Mouse (Mus musculus) limb, embryonic 14.5 days (tissue): ENCODE measurements at regions not wholly inside any gene's neighbourhood (a gene's known extent, or its start where the extent isn't known, plus 50 kb on each side); places are given as distances from the start of the nearest gene placed in this dataset.
A peak's percentile ranks its signal among the peaks of the same experiment; 100 is the strongest.

Experiments used
- ATAC-seq: fragments of 200-750 bp; cut with Nextera tagmentation; 2 replicates; pipeline ENCODE4 v1.8.0; 2017; ENCODE audit warnings: low read depth, moderate number of reproducible peaks, moderate TSS enrichment; ENCODE audit not compliant: low FRiP score
- DNase-seq: peaks from one replicate; pipeline ENCODE4 v3.0.0-alpha.2; 2015; ENCODE audit warnings: low spot score
- H3K27ac ChIP-seq: fragments of 300-500 bp; sonication (generic); replicated peaks from 2 replicates; pipeline ENCODE4 v1.5.1; 2014; ENCODE audit warnings: low read depth, mild to moderate bottlenecking, low read length, moderate library complexity, mixed read lengths
- H3K27me3 ChIP-seq: fragments of 300-500 bp; sonication (generic); 2 replicates; pipeline ENCODE4 v1.6.1; 2014; ENCODE audit warnings: low read length, mixed read lengths; ENCODE audit not compliant: control insufficient read depth, insufficient read depth
- H3K36me3 ChIP-seq: fragments of 300-500 bp; sonication (generic); 2 replicates; pipeline ENCODE4 v1.6.1; 2014; ENCODE audit warnings: mild to moderate bottlenecking, low read length, moderate library complexity, mixed read lengths; ENCODE audit not compliant: control insufficient read depth, insufficient read depth
- H3K4me1 ChIP-seq: fragments of 300-500 bp; sonication (generic); 2 replicates; pipeline ENCODE4 v1.6.1; 2014; ENCODE audit warnings: antibody characterized with exemption, low read length, mixed read lengths; ENCODE audit not compliant: control insufficient read depth, insufficient read depth
- H3K4me2 ChIP-seq: fragments of 300-500 bp; sonication (generic); replicated peaks from 2 replicates; pipeline ENCODE4 v1.6.1; 2014; ENCODE audit warnings: low read depth, mild to moderate bottlenecking, low read length, moderate library complexity; ENCODE audit not compliant: severe bottlenecking
- H3K4me3 ChIP-seq: fragments of 300-500 bp; sonication (generic); replicated peaks from 2 replicates; pipeline ENCODE4 v1.5.1; 2014; ENCODE audit warnings: low read length
- H3K9ac ChIP-seq: fragments of 300-500 bp; sonication (generic); 2 replicates; pipeline ENCODE4 v1.6.1; 2014; ENCODE audit warnings: mild to moderate bottlenecking, low read depth, low read length, moderate library complexity; ENCODE audit not compliant: severe bottlenecking
- H3K9me3 ChIP-seq: fragments of 300-500 bp; sonication (generic); 2 replicates; pipeline ENCODE4 v1.6.1; 2016; ENCODE audit warnings: low read length; ENCODE audit not compliant: control insufficient read depth
- POLR2A ChIP-seq: fragments of 200-500 bp; IDR thresholded peaks from 2 replicates; pipeline ENCODE4 v1.8.0; 2012; ENCODE audit warnings: inconsistent platforms, mild to moderate bottlenecking, moderate library complexity, borderline replicate concordance; ENCODE audit not compliant: insufficient read depth, insufficient read length; ENCODE audit errors: extremely low read depth
- WGBS: fragments of 180-500 bp; shearing (Covaris S2); extraction: QIAGEN DNeasy Blood & Tissue Kit; methylation state at CpG from one replicate; pipeline ENCODE4 v1.1.7; 2014; 5-methylcytosine and 5-hydroxymethylcytosine counted together

DNA sequence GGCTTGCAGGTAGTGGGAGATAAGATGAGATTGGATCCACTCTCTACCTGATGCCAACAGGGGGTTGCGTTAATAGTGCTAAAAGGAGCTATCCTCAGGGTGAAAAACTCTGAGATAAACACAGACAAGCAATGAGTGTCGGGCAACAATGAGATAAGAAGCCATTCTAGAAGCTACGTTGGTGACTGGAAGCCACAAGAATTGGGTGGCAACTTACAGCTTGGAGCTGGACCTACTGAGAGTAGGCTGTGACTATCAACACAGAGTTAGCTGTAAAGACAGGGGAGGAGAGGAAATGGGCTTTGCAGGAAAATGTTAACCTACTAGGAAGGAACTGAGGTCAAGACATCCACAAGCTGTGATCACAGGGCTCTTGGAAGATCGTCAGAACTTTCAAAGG lies 388.9 kb upstream of the Hnrnpa3 start:
- Histone ChIP-seq H3K4me2 (no peak overlapping the region), H3K27ac (no peak overlapping the region), H3K36me3 (no peaks in the 10 kb centered on the region), H3K9ac (no peak overlapping the region), H3K9me3 (no peaks in the 10 kb centered on the region), H3K27me3 (0 out of 2 replicates have a peak, but pooled peaks cover 7% of the 10 kb centered on the region), H3K4me3 (no peak overlapping the region), H3K4me1 (0 out of 2 replicates have a peak, but pooled peaks cover 5% of the 10 kb centered on the region)
- ATAC-seq (no peak), DNase-seq (no peak)
- no peak for TF ChIP-seq POLR2A
- 77% methylated on average over 4 of the region's 4 CpGs for WGBS

DNA sequence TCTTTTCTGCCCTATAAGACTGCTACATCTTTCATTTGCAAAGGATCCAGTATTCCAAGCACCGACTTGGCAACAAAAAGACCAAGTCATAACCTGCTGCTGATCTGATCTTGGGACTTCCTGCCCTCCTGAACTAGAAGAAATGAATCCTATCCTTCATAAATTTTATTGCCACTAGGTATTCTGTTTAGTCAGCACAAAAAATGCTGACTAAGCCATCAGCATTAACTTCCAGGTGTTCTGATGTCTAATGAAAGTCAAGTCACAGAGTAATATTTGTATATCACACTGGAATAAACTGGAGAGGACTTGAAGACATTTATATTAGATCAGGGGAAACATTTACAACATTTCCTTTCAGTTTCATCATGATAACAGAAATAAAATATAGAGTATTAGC lies 371.2 kb upstream of the Hnrnpa3 start:
- no peak overlapping the region for H3K4me2 ChIP-seq
- H3K9me3 ChIP-seq, result no peaks in the 10 kb centered on the region
- TF ChIP-seq POLR2A, result no peak
- H3K36me3 ChIP-seq, result no peaks in the 10 kb centered on the region
- H3K27ac ChIP-seq, result no peak overlapping the region
- ATAC-seq (no peak), DNase-seq (no peak)
- H3K9ac ChIP-seq, result no peak overlapping the region
- H3K4me3 ChIP-seq, result no peak overlapping the region
- no peaks in the 10 kb centered on the region for H3K4me1 ChIP-seq
- H3K27me3 ChIP-seq, result no peaks in the 10 kb centered on the region
- WGBS, result 81% methylated on average over 1 of the region's 1 CpGs

DNA sequence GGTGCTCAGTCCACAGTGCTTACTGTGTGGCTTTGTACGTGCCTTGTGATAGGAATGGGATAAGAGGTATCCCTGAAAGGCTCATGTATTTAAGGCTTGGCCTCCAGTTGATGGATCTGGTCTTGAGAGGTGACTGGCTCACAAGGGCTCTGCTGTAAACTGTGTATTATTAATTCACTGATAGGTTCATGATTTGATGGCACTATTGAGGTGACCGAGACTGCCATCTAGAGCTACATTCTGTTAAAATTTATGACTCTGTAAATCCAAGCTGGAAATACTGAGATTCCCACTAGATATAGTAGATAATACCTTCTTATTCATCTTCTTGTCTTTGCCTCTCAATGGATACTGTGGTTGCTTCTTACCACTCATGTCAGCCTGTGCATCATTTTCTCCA lies 367.4 kb upstream of the Hnrnpa3 start:
- Histone ChIP-seq H3K4me1 (no peaks in the 10 kb centered on the region), H3K9me3 (no peaks in the 10 kb centered on the region), H3K27ac (no peak overlapping the region), H3K27me3 (no peaks in the 10 kb centered on the region), H3K36me3 (no peaks in the 10 kb centered on the region), H3K9ac (no peak overlapping the region), H3K4me3 (no peak overlapping the region), H3K4me2 (no peak overlapping the region)
- DNase-seq (no peak), ATAC-seq (no peak)
- TF ChIP-seq POLR2A, result no peak
- 87% methylated on average over 2 of the region's 2 CpGs for WGBS

DNA sequence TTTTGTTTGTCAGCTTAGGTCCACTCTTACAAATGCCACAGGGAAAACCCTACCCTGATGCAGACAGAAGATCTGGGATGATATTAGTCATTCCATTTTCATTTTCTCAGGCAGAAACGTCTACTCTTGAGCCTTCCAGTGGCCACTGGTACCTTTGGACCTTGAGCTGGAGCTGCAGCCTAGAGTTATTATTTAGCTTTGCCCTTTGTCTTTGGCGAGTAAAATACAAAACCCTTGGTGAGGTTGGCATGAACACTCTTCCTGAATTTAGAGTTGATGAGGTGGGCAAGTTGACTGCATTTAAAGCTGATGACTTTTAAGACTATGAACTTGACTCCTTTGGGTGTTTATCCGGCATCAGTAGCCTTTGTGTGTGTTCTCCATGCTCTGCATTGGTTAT lies 352.2 kb upstream of the Hnrnpa3 start:
- no peaks in the 10 kb centered on the region for H3K36me3 ChIP-seq
- DNase-seq, result no peak
- no peak overlapping the region for H3K27ac ChIP-seq
- no peaks in the 10 kb centered on the region for H3K27me3 ChIP-seq
- H3K4me1 ChIP-seq, result peaks cover 5% of the 10 kb centered on the region; the same call in 1 of the 2 replicates
- WGBS, result 85% methylated on average over 3 of the region's 3 CpGs
- no peak overlapping the region for H3K9ac ChIP-seq
- no peak for TF ChIP-seq POLR2A
- H3K4me2 ChIP-seq, result no peak overlapping the region
- no peaks in the 10 kb centered on the region for H3K9me3 ChIP-seq
- ATAC-seq, result no peak
- no peak overlapping the region for H3K4me3 ChIP-seq

DNA sequence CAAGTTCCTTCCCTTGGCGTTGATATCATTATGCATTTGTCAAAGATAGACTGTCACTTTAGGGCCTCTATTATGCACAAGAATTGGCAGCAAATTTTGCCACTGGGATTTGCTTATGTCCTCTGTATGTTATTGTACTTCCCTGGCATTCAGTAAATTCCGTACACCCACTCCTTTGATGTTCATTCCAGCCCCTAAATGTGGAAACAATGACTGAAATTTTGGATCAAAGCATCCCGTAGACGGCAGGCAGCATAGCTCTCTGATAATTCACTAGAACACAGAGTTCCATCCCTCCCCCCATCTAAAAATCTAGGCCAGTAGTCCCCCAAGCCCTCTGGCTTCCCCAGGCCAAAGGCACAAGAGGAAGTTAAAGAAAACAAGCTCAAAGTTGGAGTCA lies 347.9 kb upstream of the Hnrnpa3 start:
- no peak overlapping the region for H3K9ac ChIP-seq
- no peaks in the 10 kb centered on the region for H3K36me3 ChIP-seq
- no peak for DNase-seq
- H3K9me3 ChIP-seq, result no peaks in the 10 kb centered on the region
- H3K4me3 ChIP-seq, result no peak overlapping the region
- 42% methylated on average over 4 of the region's 4 CpGs for WGBS
- H3K4me2 ChIP-seq, result no peak overlapping the region
- TF ChIP-seq POLR2A, result no peak
- ATAC-seq, result no peak
- no peak overlapping the region for H3K27ac ChIP-seq
- H3K4me1 ChIP-seq, result peaks cover 8% of the 10 kb centered on the region; the same call in 1 of the 2 replicates
- H3K27me3 ChIP-seq, result peaks cover 18% of the 10 kb centered on the region; the same call in 1 of the 2 replicates

DNA sequence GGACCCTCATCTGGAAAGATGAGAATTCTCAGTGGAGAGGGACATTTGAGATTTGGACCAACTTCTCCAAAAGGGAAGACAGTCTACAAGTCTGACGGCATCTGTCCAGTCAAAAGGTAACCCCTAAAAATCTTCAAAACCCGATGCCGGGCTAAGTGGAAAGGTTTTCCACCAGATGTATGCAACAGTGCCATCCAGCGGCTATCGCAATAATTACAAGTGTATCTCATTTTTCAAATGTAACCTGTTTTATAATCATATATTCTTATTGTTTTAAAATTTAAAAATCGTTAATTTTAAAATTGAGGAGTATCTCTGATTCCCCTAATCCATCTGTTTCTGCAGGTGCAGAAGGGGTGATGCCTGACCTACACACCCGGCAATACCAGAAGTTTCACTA lies 346.8 kb upstream of the Hnrnpa3 start:
- Histone ChIP-seq H3K9ac (no peak overlapping the region), H3K9me3 (no peaks in the 10 kb centered on the region), H3K27me3 (peaks cover 19% of the 10 kb centered on the region; the same call in 1 of the 2 replicates), H3K27ac (no peak overlapping the region), H3K4me3 (no peak overlapping the region), H3K4me2 (no peak overlapping the region), H3K36me3 (no peaks in the 10 kb centered on the region), H3K4me1 (peaks cover 8% of the 10 kb centered on the region; the same call in 1 of the 2 replicates)
- 9% methylated on average over 7 of the region's 7 CpGs for WGBS
- TF ChIP-seq POLR2A, result no peak
- DNase-seq (peak; percentile 79), ATAC-seq (no peak)
